Mouse (Mus musculus): ENCODE results near the gene Fam171a2. TPM values are rescaled to one million over a fixed set of nuclear protein-coding genes. Genes with fewer than 3 reads are reported as not detected.

The Fam171a2 gene
- polyA plus RNA-seq, 1 experiment from 2014 or later: 26.0 TPM

GRCm38 (mm10) chr11:102446581-102447461, 661 bp downstream of the Fam171a2 start:
- Histone ChIP-seq H3K4me3 (ENCODE audit: low read depth, low read length) (peak overlapping the region; percentile 98), H3K27ac (ENCODE audit: low read depth, low read length) (peak overlapping the region; percentile 97), H3K27me3 (replicated peaks; ENCODE audit: control insufficient read depth, insufficient read depth, low read length) (0 out of 2 replicates have a peak, but pooled peaks cover 3% of the 10 kb centered on the region), H3K36me3 (ENCODE audit: control insufficient read depth, insufficient read depth, low read length) (peaks cover 24% of the 10 kb centered on the region), H3K4me2 (ENCODE audit: low read length) (peak overlapping the region; percentile 95), H3K4me1 (ENCODE audit: control insufficient read depth, insufficient read depth, low read length) (peaks cover 28% of the 10 kb centered on the region), H3K9ac (ENCODE audit: low read length) (peak overlapping the region; percentile 100), H3K9me3 (replicated peaks; ENCODE audit: control insufficient read depth, low read length) (no peaks in the 10 kb centered on the region)
- under 1% methylated on average over 49 of the region's 49 CpGs for WGBS
- peak; percentile 69 for DNase-seq (ENCODE audit: low spot score)
- peak; percentile 64 for ATAC-seq

GRCm38 (mm10) chr11:102445891-102446361, 1.6 kb downstream of the Fam171a2 start:
- WGBS: 5% methylated on average over 7 of the region's 7 CpGs
- H3K27me3 ChIP-seq (replicated peaks; ENCODE audit: control insufficient read depth, insufficient read depth, low read length): 0 out of 2 replicates have a peak, but pooled peaks cover 3% of the 10 kb centered on the region
- DNase-seq (ENCODE audit: low spot score): peak; percentile 94
- peak; percentile 35 for ATAC-seq
- H3K9ac ChIP-seq (ENCODE audit: low read length): peak overlapping the region; percentile 100
- H3K27ac ChIP-seq (ENCODE audit: low read depth, low read length): peak overlapping the region; percentile 97
- H3K9me3 ChIP-seq (replicated peaks; ENCODE audit: control insufficient read depth, low read length): no peaks in the 10 kb centered on the region
- H3K4me1 ChIP-seq (ENCODE audit: control insufficient read depth, insufficient read depth, low read length): peaks cover 28% of the 10 kb centered on the region
- peaks cover 28% of the 10 kb centered on the region for H3K36me3 ChIP-seq (ENCODE audit: control insufficient read depth, insufficient read depth, low read length)
- H3K4me2 ChIP-seq (ENCODE audit: low read length): peak overlapping the region; percentile 95
- H3K4me3 ChIP-seq (ENCODE audit: low read depth, low read length): peak overlapping the region; percentile 98

- peak overlapping the region; percentile 97 for H3K27ac ChIP-seq (ENCODE audit: low read depth, low read length)
- DNase-seq (ENCODE audit: low spot score) (peak; percentile 53), ATAC-seq (peak; percentile 22; the same call in 1 of the 2 replicates)
- peak overlapping the region; percentile 100 for H3K9ac ChIP-seq (ENCODE audit: low read length)
- H3K27me3 ChIP-seq (replicated peaks; ENCODE audit: control insufficient read depth, insufficient read depth, low read length): 0 out of 2 replicates have a peak, but pooled peaks cover 3% of the 10 kb centered on the region
- H3K9me3 ChIP-seq (replicated peaks; ENCODE audit: control insufficient read depth, low read length): no peaks in the 10 kb centered on the region
- H3K4me3 ChIP-seq (ENCODE audit: low read depth, low read length): peak overlapping the region; percentile 98
- H3K36me3 ChIP-seq (ENCODE audit: control insufficient read depth, insufficient read depth, low read length): peaks cover 33% of the 10 kb centered on the region
- H3K4me1 ChIP-seq (ENCODE audit: control insufficient read depth, insufficient read depth, low read length): peaks cover 28% of the 10 kb centered on the region
- peak overlapping the region; percentile 95 for H3K4me2 ChIP-seq (ENCODE audit: low read length)
- 9% methylated on average over 10 of the region's 10 CpGs for WGBS
Observed at GRCm38 (mm10) chr11:102445264-102445890, 2.1 kb downstream of the Fam171a2 start.

DNA sequence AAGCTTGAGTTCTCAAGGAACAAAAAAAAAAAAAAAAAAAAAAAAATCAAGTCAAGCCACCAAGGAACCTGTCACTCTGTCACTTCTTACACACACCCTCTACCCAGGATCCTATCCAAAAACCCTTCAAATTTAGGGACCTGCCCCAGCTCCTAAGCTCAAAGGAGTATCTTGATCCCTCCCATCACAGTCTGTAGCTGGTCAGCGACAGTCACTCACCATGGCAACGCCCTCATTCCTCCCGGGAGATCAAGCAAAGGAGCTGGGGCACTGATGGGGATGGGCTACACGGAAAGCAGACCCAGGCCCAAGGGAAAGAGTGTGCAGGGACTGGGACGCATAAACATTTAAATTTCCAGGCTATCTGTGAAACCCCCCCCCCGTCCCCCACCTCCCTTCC, 2.7 kb downstream of the Fam171a2 start:
- Histone ChIP-seq H3K27ac (ENCODE audit: low read depth, low read length) (peak overlapping the region; percentile 97; the same call in 1 of the 2 replicates), H3K36me3 (ENCODE audit: control insufficient read depth, insufficient read depth, low read length) (peaks cover 39% of the 10 kb centered on the region), H3K4me2 (ENCODE audit: low read length) (peak overlapping the region; percentile 95), H3K9me3 (replicated peaks; ENCODE audit: control insufficient read depth, low read length) (no peaks in the 10 kb centered on the region), H3K4me1 (ENCODE audit: control insufficient read depth, insufficient read depth, low read length) (peaks cover 28% of the 10 kb centered on the region), H3K4me3 (ENCODE audit: low read depth, low read length) (peak overlapping the region; percentile 98), H3K9ac (ENCODE audit: low read length) (peak overlapping the region; percentile 100), H3K27me3 (replicated peaks; ENCODE audit: control insufficient read depth, insufficient read depth, low read length) (0 out of 2 replicates have a peak, but pooled peaks cover 3% of the 10 kb centered on the region)
- ATAC-seq: no peak
- 6% methylated on average over 6 of the region's 6 CpGs for WGBS
- no peak for DNase-seq (ENCODE audit: low spot score)

DNA sequence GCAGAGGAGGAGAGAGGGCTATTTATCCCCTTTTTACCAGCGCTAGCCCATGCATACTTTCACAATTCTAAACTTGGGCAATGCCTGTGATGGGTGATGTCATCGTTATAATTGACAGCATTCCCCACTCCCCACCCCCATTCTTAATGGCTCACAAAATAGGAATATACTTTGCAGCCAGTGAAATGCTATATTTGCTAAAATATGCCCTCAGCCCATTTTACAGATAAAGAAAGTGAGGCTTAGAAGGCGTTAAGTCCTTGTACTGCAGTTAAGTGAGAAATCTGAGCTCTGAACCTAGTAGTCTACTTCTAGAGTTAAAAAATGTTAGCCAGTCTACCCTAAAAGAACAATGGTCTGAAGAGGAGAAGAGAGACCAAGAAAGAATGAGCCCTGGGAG, 3.2 kb downstream of the Fam171a2 start:
- no peak for DNase-seq (ENCODE audit: low spot score)
- Histone ChIP-seq H3K9me3 (replicated peaks; ENCODE audit: control insufficient read depth, low read length) (no peaks in the 10 kb centered on the region), H3K4me1 (ENCODE audit: control insufficient read depth, insufficient read depth, low read length) (peaks cover 28% of the 10 kb centered on the region), H3K4me2 (ENCODE audit: low read length) (peak overlapping the region; percentile 95; the same call in 1 of the 2 replicates), H3K9ac (ENCODE audit: low read length) (no peak overlapping the region), H3K27ac (ENCODE audit: low read depth, low read length) (no peak overlapping the region), H3K27me3 (replicated peaks; ENCODE audit: control insufficient read depth, insufficient read depth, low read length) (0 out of 2 replicates have a peak, but pooled peaks cover 3% of the 10 kb centered on the region), H3K36me3 (ENCODE audit: control insufficient read depth, insufficient read depth, low read length) (peaks cover 44% of the 10 kb centered on the region), H3K4me3 (ENCODE audit: low read depth, low read length) (no peak overlapping the region)
- 76% methylated on average over 3 of the region's 3 CpGs for WGBS
- no peak for ATAC-seq

DNA sequence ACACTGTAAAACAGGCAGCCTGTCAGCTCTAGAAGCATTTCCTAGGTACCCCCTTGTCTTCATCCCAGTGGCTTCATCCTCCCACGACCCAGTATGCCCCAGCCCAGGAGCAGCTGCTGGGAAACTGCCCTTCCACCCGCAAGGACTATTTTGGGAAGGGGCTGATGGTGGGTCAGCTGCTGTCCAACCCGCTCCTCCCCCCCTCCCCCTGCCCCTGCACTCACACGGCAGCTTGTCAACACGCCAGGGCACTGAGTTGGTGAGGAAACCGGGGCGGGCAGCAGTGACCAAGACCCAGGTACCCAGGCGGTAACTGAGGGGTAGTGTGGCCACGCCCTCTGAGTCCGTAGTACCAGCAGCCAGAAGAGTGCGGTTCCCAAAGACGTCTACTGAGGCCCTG, 3.7 kb downstream of the Fam171a2 start:
- Histone ChIP-seq H3K4me2 (ENCODE audit: low read length) (no peak overlapping the region), H3K4me3 (ENCODE audit: low read depth, low read length) (no peak overlapping the region), H3K4me1 (ENCODE audit: control insufficient read depth, insufficient read depth, low read length) (peaks cover 31% of the 10 kb centered on the region), H3K9me3 (replicated peaks; ENCODE audit: control insufficient read depth, low read length) (no peaks in the 10 kb centered on the region), H3K27me3 (replicated peaks; ENCODE audit: control insufficient read depth, insufficient read depth, low read length) (0 out of 2 replicates have a peak, but pooled peaks cover 3% of the 10 kb centered on the region), H3K27ac (ENCODE audit: low read depth, low read length) (no peak overlapping the region), H3K36me3 (ENCODE audit: control insufficient read depth, insufficient read depth, low read length) (peaks cover 50% of the 10 kb centered on the region), H3K9ac (ENCODE audit: low read length) (no peak overlapping the region)
- no peak for ATAC-seq
- DNase-seq (ENCODE audit: low spot score): no peak
- 70% methylated on average over 12 of the region's 12 CpGs for WGBS

DNA sequence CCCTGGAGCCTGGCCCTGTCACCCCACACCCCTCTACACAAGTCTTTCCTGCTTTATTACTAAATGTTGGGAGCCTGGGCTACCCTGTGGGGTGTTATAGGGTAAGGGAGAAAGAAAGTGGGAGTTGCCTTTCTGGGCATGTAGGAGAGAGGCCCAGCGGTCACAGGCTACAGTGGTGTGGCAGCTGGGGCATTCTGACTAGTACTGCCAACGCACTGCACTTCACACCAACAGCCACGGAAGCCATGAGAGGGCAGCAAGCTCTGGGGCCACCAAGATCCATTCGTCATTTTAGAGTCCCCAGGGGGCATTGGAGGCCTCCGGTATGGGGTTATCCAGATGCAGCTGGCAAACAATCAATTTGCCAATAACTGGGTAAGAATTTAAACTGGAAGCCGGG, 5.4 kb downstream of the Fam171a2 start:
- H3K27ac ChIP-seq (ENCODE audit: low read depth, low read length): no peak overlapping the region
- H3K9ac ChIP-seq (ENCODE audit: low read length): no peak overlapping the region
- no peak overlapping the region for H3K4me2 ChIP-seq (ENCODE audit: low read length)
- H3K36me3 ChIP-seq (ENCODE audit: control insufficient read depth, insufficient read depth, low read length): peaks cover 66% of the 10 kb centered on the region
- DNase-seq (ENCODE audit: low spot score) (no peak), ATAC-seq (no peak)
- 87% methylated on average over 6 of the region's 6 CpGs for WGBS
- no peaks in the 10 kb centered on the region for H3K27me3 ChIP-seq (replicated peaks; ENCODE audit: control insufficient read depth, insufficient read depth, low read length)
- no peaks in the 10 kb centered on the region for H3K9me3 ChIP-seq (replicated peaks; ENCODE audit: control insufficient read depth, low read length)
- H3K4me1 ChIP-seq (ENCODE audit: control insufficient read depth, insufficient read depth, low read length): peaks cover 39% of the 10 kb centered on the region
- no peak overlapping the region for H3K4me3 ChIP-seq (ENCODE audit: low read depth, low read length)

GRCm38 (mm10) chr11:102441434-102441833, 6.0 kb downstream of the Fam171a2 start:
- Histone ChIP-seq H3K9ac (ENCODE audit: low read length) (no peak overlapping the region), H3K9me3 (replicated peaks; ENCODE audit: control insufficient read depth, low read length) (no peaks in the 10 kb centered on the region), H3K4me2 (ENCODE audit: low read length) (no peak overlapping the region), H3K27me3 (replicated peaks; ENCODE audit: control insufficient read depth, insufficient read depth, low read length) (no peaks in the 10 kb centered on the region), H3K4me3 (ENCODE audit: low read depth, low read length) (no peak overlapping the region), H3K27ac (ENCODE audit: low read depth, low read length) (no peak overlapping the region), H3K36me3 (ENCODE audit: control insufficient read depth, insufficient read depth, low read length) (peaks cover 73% of the 10 kb centered on the region), H3K4me1 (ENCODE audit: control insufficient read depth, insufficient read depth, low read length) (peaks cover 41% of the 10 kb centered on the region)
- no peak for DNase-seq (ENCODE audit: low spot score)
- 79% methylated on average over 3 of the region's 3 CpGs for WGBS
- no peak for ATAC-seq

Data from forebrain, embryonic 14.5 days (tissue).